Mouse (Mus musculus) neural tube, embryonic 12.5 days (tissue): ENCODE measurements at regions not wholly inside any gene's neighbourhood (a gene's known extent, or its start where the extent isn't known, plus 50 kb on each side); places are given as distances from the start of the nearest gene placed in this dataset.
"Not testable (repeated sequence)": the region's sequence is repeated elsewhere in the genome, so short reads cannot be mapped to it uniquely, and the experiment has no call there.

Experiments used
- ATAC-seq: fragments of 200-750 bp; cut with Nextera tagmentation; 2 replicates; pipeline ENCODE4 v1.8.0; 2017; ENCODE audit warnings: low read depth, mild to moderate bottlenecking, moderate TSS enrichment, moderate library complexity; ENCODE audit not compliant: low FRiP score
- H3K27ac ChIP-seq: fragments of 300-500 bp; sonication (generic); 2 replicates; pipeline ENCODE4 v1.5.1; 2016
- H3K27me3 ChIP-seq: fragments of 300-500 bp; sonication (generic); replicated peaks from 2 replicates; pipeline ENCODE4 v1.6.1; 2016; ENCODE audit warnings: mild to moderate bottlenecking
- H3K36me3 ChIP-seq: fragments of 300-500 bp; sonication (generic); 2 replicates; pipeline ENCODE4 v1.6.1; 2016; ENCODE audit warnings: mild to moderate bottlenecking
- H3K4me1 ChIP-seq: fragments of 300-500 bp; sonication (generic); 2 replicates; pipeline ENCODE4 v1.6.1; 2016
- H3K4me2 ChIP-seq: fragments of 300-500 bp; sonication (generic); replicated peaks from 2 replicates; pipeline ENCODE4 v1.6.1; 2016; ENCODE audit warnings: mild to moderate bottlenecking
- H3K4me3 ChIP-seq: fragments of 300-500 bp; sonication (generic); 2 replicates; pipeline ENCODE4 v1.5.1; 2016
- H3K9ac ChIP-seq: fragments of 300-500 bp; sonication (generic); 2 replicates; pipeline ENCODE4 v1.6.1; 2016; ENCODE audit warnings: mild to moderate bottlenecking
- H3K9me3 ChIP-seq: fragments of 300-500 bp; sonication (generic); 2 replicates; pipeline ENCODE4 v1.6.1; 2016; ENCODE audit warnings: mild to moderate bottlenecking
- WGBS: fragments of 180-500 bp; shearing (Covaris S2); methylation state at CpG from one replicate; pipeline ENCODE4 v1.1.7; 2016; 5-methylcytosine and 5-hydroxymethylcytosine counted together

- WGBS, result 76% methylated on average over 21 of the region's 21 CpGs
- not testable (repeated sequence) for H3K4me3 ChIP-seq, H3K27me3 ChIP-seq, H3K9me3 ChIP-seq, H3K4me1 ChIP-seq, H3K9ac ChIP-seq, H3K27ac ChIP-seq, H3K4me2 ChIP-seq, ATAC-seq, H3K36me3 ChIP-seq
Observed at GRCm38 (mm10) chrX:103129347-103129746, 57.1 kb downstream of the Nap1l2 start.

- WGBS, result 23% methylated on average over 1 of the region's 1 CpGs
- no peaks in the 10 kb centered on the region for H3K4me1 ChIP-seq
- ATAC-seq, result no peak
Observed at GRCm38 (mm10) chrX:103109181-103109580, 77.3 kb downstream of the Nap1l2 start.

DNA sequence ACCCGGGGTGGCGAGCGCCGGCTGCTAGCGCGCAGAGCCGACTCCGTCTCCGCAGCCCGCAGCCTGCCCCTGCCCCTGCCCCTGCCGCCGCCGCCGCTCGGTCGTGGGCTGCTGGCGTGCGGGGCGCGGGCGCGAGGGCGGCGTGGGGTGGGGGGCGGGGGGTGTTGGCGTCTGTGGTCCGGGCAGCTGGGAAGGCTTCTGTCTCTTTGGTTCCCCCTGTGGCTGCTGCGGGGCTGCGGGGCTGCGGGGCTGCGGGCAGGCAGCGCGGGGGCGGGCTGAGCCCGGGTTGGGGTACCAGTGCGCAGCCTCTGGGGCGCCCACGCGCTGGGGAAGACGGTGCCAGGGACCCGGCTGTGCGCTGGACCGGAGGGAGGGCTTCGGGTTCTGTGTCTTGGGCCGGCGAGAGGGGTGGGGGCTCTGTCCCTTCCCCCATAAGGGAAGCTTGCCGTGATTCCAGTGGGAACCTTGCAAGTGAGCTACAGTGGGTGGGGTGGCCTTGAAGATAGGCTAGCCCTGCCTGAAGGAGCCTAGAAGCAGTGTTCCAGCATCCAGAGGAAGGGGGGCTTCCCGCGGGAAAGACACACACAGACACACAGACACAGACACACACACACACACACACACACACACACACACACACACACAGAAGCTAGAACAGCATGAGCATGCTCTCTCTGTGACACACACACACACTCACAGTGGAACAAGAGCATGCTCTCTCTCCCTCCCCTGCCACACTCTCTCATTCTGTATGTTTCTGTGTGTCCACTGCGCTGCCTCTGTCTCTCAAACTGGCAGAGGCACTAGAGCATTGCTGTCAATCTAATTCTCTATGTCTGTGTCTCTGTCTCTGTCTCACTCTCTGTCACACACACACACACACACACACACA is 118.5 kb downstream of the Nap1l2 start:
- H3K4me3 ChIP-seq, H3K4me2 ChIP-seq, H3K27me3 ChIP-seq, H3K9ac ChIP-seq, H3K4me1 ChIP-seq, H3K9me3 ChIP-seq, H3K27ac ChIP-seq, H3K36me3 ChIP-seq: not testable (repeated sequence)
- peak; percentile 89 for ATAC-seq
- WGBS, result no CpG with 5 or more reads among the region's 50 CpGs

More at GRCm38 (mm10) chrX:103109181-103109580, 77.3 kb downstream of the Nap1l2 start:
- Histone ChIP-seq H3K27me3 (no peaks in the 10 kb centered on the region), H3K36me3 (no peaks in the 10 kb centered on the region), H3K9ac (no peak overlapping the region), H3K4me3 (no peak overlapping the region), H3K4me2 (no peak overlapping the region), H3K27ac (no peak overlapping the region), H3K9me3 (no peaks in the 10 kb centered on the region)

- H3K9me3 ChIP-seq, H3K36me3 ChIP-seq, H3K4me1 ChIP-seq, H3K4me3 ChIP-seq, H3K9ac ChIP-seq, H3K27ac ChIP-seq, H3K4me2 ChIP-seq, H3K27me3 ChIP-seq: not testable (repeated sequence)
- WGBS, result no CpG with 5 or more reads among the region's 45 CpGs
- peak; percentile 23 for ATAC-seq
Observed at GRCm38 (mm10) chrX:103067107-103067506, 119.3 kb downstream of the Nap1l2 start.

- Histone ChIP-seq H3K4me3 (peak overlapping the region; percentile 22), H3K36me3 (no peaks in the 10 kb centered on the region), H3K27ac (no peak overlapping the region), H3K4me2 (peak overlapping the region; percentile 48), H3K4me1 (no peaks in the 10 kb centered on the region), H3K9me3 (no peaks in the 10 kb centered on the region), H3K27me3 (no peaks in the 10 kb centered on the region), H3K9ac (no peak overlapping the region)
- ATAC-seq, result peak; percentile 74
- WGBS, result 14% methylated on average over 22 of the region's 22 CpGs
Observed at GRCm38 (mm10) chrX:103026256-103027028, 98.3 kb downstream of the 1700018G05Rik start.

- H3K4me3 ChIP-seq, H3K27me3 ChIP-seq, H3K9me3 ChIP-seq, ATAC-seq, H3K9ac ChIP-seq, H3K27ac ChIP-seq, H3K4me1 ChIP-seq, H3K36me3 ChIP-seq: not testable (repeated sequence)
- peak overlapping the region; percentile 48; the same call in 1 of the 2 replicates for H3K4me2 ChIP-seq
- 29% methylated on average over 3 of the region's 3 CpGs for WGBS
Observed at GRCm38 (mm10) chrX:103025495-103025894, 97.3 kb downstream of the 1700018G05Rik start.

GRCm38 (mm10) chrX:103013425-103014057 is 85.4 kb downstream of the 1700018G05Rik start:
- peak; percentile 34 for ATAC-seq
- H3K4me3 ChIP-seq, H3K4me2 ChIP-seq, H3K36me3 ChIP-seq, H3K9me3 ChIP-seq, H3K27me3 ChIP-seq, H3K4me1 ChIP-seq, H3K27ac ChIP-seq, H3K9ac ChIP-seq: not testable (repeated sequence)
- whole genome bisulfite sequencing, result no CpG with 5 or more reads among the region's 61 CpGs

DNA sequence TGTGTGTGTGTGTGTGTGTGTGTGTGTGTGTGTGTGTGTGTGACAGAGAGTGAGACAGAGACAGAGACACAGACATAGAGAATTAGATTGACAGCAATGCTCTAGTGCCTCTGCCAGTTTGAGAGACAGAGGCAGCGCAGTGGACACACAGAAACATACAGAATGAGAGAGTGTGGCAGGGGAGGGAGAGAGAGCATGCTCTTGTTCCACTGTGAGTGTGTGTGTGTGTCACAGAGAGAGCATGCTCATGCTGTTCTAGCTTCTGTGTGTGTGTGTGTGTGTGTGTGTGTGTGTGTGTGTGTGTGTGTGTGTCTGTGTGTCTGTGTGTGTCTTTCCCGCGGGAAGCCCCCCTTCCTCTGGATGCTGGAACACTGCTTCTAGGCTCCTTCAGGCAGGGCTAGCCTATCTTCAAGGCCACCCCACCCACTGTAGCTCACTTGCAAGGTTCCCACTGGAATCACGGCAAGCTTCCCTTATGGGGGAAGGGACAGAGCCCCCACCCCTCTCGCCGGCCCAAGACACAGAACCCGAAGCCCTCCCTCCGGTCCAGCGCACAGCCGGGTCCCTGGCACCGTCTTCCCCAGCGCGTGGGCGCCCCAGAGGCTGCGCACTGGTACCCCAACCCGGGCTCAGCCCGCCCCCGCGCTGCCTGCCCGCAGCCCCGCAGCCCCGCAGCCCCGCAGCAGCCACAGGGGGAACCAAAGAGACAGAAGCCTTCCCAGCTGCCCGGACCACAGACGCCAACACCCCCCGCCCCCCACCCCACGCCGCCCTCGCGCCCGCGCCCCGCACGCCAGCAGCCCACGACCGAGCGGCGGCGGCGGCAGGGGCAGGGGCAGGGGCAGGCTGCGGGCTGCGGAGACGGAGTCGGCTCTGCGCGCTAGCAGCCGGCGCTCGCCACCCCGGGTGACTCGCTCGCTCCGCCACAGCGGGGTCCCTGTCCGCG is 84.4 kb downstream of the 1700018G05Rik start:
- H3K9ac ChIP-seq, H3K4me2 ChIP-seq, H3K27me3 ChIP-seq, H3K4me3 ChIP-seq, H3K36me3 ChIP-seq, H3K9me3 ChIP-seq, H3K4me1 ChIP-seq, H3K27ac ChIP-seq: not testable (repeated sequence)
- WGBS, result no CpG with 5 or more reads among the region's 56 CpGs
- peak; percentile 79 for ATAC-seq

DNA sequence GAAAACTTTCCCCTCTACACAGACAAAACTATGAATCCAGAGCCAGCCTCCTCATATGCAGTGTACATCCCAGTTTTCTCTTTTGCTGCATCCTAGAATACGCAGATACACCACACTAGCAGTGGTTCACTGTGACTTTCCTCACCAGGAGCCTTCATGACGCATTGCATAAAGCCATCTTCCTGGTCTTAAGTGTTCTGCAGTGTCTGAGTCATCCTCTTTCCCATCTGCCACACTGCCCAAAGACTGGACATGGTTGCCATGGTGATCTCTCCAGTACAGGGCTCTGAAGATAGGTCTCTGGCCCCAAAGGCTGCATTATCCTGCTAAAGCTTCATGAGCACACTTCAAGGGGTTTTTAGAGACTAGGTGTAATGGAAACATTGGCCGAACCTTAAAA is 65.8 kb downstream of the 1700018G05Rik start:
- 94% methylated on average over 1 of the region's 3 CpGs for WGBS
- not testable (repeated sequence) for ATAC-seq, H3K27me3 ChIP-seq

More for the DNA sequence above, 65.8 kb downstream of the 1700018G05Rik start:
- H3K4me3 ChIP-seq, H3K36me3 ChIP-seq, H3K9ac ChIP-seq, H3K9me3 ChIP-seq, H3K4me1 ChIP-seq, H3K27ac ChIP-seq, H3K4me2 ChIP-seq: not testable (repeated sequence)
